Mouse (Mus musculus): Measurements from ENCODE around the gene Znrf4.

Znrf4 gene

DNA sequence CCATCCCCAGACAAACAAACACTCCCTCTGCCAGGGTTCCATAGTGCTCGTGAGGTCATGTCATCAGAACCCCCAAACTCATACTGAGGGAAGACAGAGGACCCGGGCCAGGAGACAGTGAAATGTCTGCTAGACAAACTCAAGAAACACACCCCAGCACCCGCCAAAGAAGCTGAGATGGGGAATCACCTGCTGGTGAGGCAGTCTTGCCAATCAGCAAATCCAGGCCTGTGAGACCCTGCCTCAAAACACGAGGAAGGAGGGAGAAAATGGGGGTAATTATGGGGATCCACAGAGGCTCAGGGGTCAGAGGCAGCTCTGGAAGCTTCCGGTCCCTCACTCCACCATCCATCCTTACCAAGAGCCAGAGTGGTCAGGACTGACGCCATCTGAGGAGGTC lies 45.5 kb downstream of the Znrf4 start:
- DNase-seq (ENCODE audit: low read depth): no peak

DNA sequence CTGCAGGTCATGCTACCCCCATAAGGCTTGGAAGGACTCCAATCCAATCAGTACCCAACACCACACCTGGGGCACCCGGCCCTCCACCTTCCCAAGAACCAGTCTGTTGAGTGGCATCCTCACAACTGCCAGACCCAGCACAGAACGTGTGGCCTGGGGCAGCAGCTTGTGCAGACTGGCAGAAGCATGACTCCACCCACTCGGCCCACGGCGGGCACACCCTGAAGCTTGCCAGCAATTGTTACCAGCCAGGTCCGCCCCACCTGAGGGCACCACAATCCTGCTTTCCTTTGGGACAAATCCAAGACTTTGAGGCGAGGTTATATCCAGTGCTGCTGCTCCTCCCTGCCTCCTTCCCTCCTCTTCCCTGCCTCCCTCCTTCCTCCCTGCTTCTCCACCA lies 47.4 kb downstream of the Znrf4 start:
- DNase-seq (ENCODE audit: low read depth): no peak

- DNase-seq (ENCODE audit: low read depth): no peak
Measured at GRCm38 (mm10) chr17:56464345-56464744, 47.9 kb downstream of the Znrf4 start.

GRCm38 (mm10) chr17:56463500-56463899 lies 48.7 kb downstream of the Znrf4 start:
- DNase-seq (ENCODE audit: low read depth): no peak

GRCm38 (mm10) chr17:56462835-56463455 lies 49.3 kb downstream of the Znrf4 start:
- DNase-seq (ENCODE audit: low read depth): peak; percentile 93

DNA sequence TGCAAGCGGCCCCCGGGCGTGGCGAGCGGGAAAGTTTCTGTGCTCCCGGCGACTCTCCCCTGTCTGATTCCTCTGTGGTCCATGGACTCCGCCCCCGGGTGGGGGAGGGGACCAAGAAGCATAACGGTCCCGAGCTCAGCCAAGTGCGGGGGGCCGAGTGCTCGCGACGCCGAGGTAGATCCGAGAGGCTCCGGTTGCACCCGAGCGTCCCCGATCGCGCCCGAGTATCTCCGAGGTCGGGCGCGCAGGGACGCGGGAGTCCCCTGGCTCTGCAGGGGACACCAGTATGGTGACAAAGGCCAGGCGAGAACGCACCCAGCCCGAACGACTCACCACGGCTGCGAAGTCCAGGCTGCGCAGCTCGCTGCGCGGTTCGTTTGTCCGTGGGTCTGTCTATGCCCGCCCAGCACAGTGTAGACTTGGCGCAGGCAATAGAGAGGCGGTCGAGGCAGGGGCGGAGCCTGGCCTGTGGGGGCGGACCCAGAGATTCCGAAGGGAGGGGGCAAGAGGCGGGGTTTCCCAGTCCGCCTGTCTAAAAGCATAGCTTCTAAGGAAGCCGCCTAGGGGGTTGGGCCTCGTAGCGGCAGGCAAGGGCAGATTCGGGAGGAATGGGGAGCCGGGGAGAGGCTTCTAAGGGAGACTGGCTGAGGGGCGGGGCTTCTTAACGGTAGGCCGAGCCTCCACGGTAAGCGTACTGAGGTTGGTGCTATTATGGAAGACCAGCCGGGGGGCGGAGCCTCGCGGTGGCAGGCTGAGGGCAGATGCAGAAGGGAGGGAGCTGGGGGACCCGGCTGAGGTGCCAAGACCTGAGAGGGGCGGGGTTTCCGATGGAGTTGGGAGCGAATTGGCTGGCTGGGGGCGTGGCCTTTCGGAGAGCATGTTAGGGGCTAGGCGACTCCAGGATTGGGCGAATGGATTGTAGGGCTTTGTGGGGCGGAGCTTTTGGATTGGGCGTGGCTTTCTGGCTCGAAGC lies 50.2 kb downstream of the Znrf4 start:
- DNase-seq (ENCODE audit: low read depth): peak; percentile 100
